Mouse (Mus musculus) thymus, postnatal 0 days (tissue): ENCODE measurements at regions not wholly inside any gene's neighbourhood (a gene's known extent, or its start where the extent isn't known, plus 50 kb on each side); places are given as distances from the start of the nearest gene placed in this dataset.

ENCODE experiments used
- DNase-seq: peaks from one replicate; pipeline ENCODE4 v3.0.0-alpha.2; 2015; ENCODE audit warnings: low spot score

DNA sequence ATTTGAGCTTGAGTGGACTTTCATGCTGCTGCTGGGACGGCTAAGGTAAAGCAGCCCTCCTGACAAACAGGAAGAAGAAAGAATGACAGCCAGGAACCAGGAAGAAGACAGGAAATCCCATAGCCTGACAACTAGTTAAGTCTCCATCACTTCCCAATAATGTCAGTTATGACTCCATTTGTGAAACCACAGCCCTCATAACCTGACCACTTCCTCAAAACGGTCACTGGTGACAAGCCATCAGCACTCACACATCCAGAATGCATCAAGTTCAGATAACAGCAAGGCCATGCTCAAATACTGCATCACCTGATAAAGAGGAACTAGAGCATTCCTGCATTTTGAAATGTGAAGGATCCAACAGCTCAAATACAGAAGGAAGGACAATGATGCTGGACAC lies 288.3 kb downstream of the Zfp706 start:
- DNase-seq = no peak

DNA sequence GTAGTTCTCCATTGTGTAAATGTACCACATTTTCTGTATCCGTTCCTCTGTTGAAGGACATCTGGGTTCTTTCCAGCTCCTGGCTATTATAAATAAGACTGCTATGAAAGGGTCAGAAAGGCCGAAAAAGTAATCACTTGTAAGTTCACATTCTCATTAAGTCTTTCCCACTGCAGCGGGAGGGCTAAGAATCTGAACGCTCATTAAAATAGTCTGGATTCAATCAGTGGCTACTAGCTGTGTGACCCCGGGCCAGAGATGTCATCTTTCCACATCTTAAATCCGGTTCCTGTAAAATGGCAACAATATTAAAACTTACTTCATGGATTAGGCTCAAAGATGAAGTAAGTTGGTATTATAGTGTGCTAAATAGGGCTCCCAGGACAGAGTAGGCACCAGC lies 289.7 kb downstream of the Zfp706 start:
- no peak for DNase-seq

DNA sequence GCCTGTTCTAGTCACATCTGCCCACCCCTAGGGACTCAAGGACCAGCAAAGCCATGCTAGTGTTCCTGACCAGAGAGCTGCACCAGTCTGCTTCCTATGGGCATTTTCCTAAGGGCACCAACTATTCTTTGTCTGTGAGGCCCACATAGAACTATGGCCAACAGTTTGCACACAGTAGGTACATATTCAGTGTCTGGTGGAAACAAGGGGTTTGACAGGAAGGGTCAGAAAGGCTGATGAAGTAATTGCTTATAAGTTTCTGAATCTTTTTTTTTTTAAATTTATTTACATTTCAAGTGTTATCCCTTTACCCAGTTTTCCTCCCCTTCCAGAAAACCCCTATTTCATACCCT lies 290.9 kb downstream of the Zfp706 start:
- DNase-seq = no peak

DNA sequence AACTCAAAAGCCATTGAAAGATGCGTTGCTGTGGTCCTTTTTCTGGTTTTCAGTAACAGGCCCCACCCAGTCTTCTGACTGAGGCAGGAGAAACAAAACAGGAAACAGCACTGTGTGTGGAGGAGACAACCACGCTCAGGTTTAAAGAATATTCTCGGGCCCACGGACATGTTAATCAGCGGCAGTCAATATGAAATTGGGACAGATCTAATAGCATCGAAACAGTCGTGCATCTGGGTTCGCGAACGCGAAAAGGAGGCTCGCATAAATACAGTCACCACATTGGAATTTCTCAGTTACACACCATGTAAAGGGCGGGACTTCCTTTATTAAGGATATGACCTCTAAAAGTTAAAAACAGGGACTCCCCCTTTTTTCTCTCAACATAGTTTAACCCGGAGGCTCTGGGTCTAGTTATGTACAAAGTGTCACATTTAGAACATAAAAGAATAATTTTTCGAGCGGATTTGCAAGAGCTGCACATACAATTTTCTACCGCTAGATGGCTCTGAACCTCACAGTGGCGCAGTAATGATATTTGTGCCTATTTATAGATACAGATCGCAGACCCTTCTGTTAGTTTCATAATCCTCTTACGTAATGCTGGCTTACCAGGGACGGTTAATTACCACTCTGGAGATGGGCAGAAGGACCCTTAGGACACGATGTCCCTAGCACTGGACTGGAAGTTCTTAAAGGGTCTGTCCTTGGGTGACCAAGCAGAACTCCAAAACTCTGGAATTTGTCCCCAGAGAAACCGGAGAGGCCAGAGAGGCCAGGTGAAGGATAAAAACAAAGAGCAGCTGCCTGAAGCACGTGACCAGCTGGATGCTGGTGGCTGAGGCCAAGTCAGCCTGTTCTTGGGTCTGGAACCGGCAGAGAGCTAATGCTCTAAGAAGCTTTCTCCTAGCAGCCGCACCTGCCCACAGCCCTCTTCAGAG lies 291.6 kb downstream of the Zfp706 start:
- DNase-seq = peak; percentile 84

DNA sequence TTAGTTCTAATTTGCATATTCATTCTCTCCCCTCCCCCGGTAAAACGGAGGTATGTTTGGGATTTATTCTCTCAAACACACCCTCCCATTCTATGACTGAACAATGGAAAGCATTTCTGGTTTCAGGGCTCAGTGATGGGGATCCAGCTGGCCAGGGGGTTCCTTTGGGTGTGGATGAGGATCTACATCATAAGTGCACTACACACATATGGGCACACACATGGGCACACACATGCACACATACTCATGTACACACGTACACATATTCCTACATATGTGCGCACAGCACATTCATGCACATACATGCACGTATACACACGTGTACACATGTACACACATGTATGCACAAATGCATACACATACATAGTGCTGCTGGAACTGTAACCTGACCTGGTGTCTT lies 292.4 kb downstream of the Zfp706 start:
- no peak for DNase-seq

DNA sequence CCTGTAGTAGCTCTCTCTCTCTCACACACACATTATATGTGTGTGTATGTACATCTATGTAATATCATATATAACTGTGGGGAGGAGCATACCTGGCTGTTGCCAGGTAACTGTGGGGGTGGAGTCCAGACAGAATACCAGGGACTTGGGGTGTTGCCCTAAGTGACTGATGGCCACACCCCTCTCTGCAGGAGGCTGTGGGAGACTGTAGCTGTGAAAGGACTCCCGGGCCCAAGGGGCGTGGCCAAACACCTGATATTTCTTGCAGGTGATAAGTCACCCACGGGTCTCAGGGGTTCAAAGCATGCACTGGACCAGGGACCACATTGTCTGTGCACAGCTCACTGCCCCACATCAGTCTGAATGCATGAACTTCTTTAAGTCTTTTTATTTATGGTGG lies 297.8 kb downstream of the Zfp706 start:
- no peak for DNase-seq

DNA sequence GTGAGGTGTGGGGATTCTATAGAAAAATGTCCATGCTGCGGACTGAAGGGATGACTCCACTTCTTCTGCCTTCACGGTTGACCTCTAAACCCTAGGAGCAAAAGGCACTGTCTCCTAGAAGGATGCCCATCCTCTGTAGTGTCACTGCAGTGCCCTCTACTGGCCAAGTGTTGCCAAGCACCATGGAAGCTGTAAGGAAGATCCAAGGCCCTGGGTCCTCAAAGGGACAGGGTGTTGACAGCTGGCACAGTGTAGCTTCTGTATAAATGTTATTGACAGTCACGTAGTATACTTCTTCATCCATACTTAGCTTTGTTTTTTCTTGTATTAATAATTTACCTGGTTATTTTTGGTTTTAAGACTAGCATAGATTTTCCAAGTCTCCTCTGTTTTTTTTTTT lies 299.1 kb downstream of the Zfp706 start:
- DNase-seq = peak; percentile 87

DNA sequence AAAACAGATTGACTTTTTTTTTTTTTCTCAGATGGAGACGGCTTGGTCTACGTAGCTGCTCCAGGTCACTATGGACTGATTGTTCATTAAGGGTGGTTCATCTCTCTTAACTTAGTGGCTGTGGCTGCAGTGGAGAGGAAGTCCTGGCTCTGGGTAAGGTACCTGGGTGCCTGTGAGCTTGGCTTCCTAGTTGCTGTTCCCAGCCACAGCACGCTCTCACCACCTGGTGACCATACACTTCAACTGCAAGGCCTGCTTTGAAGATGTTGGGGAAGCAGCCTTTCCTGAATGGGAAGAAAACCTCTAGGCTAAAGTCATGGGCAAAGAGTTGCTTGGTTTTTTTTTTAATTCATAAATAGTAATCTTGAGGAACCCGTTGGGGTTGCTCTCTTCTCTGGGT lies 301.6 kb downstream of the Zfp706 start:
- peak; percentile 77 for DNase-seq

DNA sequence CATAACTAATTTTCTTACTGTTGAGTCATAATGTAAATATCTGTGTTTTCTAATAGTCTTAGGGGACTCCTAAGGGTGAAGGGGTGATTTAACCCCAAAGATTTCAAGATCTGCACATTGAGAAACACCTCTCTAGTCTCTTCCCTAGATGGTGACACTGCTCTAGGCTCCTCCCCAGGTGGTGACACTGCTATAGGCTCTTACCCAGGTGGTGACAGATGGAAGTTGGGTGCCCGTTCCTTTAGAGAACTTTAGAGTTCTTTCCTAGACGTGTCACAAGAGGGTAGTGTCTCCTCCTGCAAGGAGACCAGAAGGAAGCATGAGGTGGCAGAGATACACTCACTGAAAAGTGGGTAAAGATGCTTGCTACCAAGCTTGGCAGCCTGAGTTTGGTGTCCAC lies 302.2 kb downstream of the Zfp706 start:
- DNase-seq = no peak

DNA sequence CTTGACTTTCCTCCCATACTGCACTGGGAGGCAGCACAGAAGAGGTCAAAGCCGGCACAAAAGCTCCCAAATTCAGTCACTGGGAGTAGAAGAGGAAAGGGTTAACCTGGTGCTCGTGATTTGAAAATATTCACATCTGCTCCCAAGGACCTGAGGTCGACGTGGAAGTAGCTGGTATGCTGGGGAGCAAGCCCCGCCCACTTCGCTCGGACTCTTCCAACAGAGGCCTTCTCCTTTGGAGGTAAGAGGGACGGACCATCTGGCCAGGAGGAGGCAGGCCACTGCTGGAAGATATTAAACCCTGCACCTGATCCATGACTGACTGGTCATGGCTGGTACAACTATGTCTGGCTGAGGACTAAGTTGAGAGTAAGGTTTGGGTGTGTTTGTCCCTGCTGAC lies 305.7 kb downstream of the Zfp706 start:
- DNase-seq = no peak

DNA sequence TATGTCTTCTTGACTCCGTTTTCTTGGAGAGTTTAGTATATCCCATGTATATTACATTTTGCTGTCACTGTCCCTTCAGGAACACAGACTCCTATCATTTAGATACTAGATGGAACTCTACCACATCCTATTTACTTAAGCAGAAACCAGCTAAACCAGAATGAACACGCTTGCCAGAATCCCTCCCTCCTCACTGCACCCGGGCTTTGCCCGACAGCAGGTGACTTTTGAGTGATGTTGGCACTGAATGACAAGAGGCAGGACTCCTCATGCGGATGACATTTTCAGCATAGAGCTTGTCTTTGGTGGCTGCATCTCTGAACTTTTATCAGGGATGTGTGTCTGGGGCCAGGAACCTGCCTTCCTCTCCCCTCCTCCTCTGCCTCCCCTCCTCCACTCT lies 307.4 kb downstream of the Zfp706 start:
- DNase-seq = no peak

DNA sequence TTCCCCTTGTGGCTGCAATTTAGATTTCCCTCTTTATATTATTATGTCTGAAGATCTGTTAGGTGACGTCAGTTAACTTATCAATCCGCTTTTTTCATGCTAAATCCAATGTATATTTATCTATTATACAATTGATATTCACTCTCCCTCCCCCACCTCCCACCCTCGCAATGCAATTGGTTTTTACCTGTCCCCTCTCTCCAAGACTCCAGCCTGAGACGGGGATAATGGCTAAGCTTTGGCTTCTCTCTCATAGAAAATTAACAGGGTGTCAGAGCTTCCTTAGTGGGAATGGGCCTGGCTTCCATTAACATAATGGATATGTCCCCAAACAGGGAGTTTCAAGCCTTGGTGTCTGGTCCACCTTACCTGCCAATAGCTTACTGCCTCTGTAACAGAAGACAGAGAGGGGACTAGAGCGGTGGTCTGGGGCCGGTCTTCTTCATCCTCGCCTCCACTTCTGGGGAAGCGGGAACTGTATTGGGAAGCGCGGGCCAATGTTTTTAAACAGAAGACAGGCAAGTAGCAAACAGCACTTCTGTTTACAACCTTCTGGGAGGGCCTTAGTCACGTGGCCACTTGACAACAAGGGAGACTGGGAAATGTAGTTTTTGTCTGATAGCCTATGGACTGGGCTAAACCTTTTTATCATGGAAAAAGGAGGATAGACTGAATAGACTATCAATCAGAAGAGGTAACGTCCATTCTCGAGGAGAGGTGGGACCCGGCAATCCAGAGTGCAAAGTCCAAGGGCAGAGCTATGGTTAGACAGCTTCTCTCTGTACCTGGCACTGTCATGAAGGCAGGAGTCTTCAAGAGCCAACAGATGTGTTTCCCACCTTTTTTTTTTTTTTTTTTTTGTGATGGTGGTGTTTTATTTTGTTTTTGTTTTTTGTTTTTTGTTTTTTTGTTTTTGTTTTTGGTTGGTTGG lies 312.1 kb downstream of the Zfp706 start:
- DNase-seq = no peak

DNA sequence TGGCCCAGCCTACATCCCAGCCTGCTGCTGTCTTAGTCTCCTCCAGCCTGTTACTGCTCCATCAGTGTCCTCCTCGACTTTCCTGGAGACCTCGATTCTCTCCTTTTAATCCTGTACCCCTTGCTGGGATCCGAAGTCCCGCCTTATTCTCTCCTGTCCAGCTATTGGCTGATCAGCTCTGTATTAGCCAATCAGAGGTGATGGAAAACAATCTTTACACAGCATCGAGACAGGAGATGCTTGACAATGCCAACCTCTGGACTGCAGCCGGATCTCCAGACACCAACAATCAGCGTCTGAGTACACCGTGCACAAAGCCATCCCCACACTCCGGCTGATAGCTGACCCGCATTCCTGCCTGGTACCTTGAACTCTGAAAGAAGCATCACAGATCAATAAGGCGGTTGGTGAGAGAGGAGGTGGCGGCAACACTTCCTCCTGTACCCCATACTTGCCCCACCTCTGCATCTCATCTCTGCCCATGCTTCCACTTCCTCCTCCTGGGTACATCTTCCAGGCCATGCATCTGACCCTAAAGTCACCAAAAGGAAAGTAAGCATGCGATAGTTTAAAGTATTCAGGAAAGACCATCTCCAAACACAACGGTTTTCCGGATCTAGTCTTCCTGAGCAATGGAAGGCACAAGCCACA lies 316.4 kb downstream of the Zfp706 start:
- DNase-seq = no peak

DNA sequence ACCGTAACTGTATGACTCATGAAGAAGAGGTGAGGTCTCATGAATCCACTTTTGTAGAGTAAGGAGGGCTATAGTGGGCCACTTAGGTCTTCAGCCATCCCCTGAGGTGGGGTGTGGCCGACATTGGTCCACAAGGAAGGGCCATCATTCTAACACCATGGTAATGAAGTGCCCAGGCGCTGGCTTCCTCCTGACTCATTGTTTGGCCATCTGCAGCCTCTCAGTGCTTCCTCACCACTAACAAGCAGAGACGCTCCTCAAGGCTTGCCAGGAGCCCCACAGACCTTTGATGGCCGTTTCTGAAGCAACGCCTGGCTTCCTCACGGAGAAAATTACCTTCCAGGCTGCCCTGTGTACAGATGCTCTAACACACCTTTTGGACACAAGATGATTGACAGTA lies 317.7 kb downstream of the Zfp706 start:
- DNase-seq = no peak

DNA sequence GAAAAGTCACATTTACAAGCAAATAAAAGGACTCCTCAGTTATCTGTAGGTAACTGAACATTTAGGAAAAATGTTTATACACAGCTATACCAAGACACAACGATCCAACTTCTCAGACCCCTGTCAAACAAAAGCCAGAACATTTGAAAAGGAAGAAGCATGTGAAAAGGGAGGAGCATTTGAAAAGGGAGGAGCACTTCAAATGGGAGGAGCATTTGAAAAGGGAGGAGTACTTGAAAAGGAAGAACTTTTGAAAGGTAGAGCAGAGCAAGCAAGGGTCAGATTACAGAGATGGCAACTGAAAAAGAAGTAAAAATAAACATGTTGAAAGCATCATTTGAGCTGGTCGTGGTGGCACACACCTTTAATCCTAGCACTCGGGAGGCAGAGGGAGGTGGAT lies 318.3 kb downstream of the Zfp706 start:
- no peak for DNase-seq

DNA sequence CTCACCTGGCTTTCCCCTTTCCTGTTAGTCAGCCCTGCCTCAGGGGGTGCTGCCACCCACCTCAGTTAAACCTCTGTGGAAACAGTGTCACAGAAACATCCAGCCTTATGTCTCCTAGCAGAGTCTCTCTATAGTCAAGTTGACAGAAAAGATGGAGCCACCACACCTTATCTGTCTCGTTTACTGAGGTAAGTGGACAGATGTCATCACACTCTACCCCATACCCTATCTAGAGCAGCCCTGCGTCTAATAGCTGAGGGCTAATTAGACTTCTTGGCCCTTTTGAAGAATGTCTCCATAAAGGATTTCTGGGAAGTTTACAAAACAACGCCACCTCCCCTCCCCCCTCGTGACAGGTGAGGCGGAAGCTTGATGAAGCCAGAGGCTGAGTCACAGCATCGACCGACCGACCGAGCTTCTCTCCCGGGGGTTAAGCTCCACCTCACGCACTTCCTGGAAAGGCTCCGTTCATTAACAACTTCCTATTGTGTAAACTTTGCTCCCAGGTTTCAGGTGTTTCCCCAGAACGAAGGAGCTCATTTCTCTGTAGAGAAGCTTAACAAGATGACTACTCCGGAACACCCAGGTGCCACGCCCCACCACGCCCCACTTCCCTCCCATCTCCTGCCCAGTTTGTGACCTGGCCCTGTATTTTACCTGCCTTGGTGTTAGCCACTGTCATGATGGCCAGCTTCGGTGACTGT lies 319.4 kb downstream of the Zfp706 start:
- DNase-seq = peak; percentile 28

DNA sequence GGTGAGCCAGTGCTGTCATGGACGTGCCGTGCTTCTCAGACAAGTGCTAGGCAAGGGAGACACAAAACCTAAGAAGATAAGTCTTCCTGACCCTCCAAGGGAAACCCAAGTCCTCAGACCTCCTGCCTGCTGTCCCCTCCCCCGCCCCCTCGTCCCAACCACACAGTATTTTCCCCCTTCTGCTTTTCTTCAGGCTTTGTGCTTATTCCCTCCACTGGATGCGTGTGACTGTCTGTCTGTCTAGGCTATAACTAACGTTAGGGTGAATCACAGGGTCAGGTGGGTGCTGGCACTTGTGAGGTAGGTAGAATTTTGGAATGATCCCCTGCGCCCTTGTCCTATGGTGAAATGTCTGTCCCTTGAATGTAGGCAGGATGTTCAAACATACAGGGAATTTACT lies 322.9 kb downstream of the Zfp706 start:
- no peak for DNase-seq

DNA sequence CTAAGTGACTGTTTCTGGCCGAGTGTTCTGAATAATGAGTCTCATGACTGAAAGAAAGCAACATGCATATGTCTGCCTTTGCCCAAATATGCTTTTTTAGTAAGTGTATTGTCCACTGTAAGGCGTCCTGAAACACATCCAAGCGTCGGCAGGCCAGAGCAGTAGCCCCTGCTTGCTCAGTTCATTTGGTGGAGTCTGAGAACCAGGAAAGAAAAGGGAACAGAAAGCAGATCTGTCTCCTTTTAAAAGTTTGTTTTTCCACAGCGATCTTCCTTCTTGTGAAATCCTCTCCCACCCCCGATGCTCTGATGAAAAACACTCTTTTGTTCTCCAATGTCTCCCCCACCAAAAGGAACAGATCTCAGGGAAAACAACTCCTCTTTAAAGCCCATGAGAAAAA lies 324.7 kb downstream of the Zfp706 start:
- DNase-seq = no peak

DNA sequence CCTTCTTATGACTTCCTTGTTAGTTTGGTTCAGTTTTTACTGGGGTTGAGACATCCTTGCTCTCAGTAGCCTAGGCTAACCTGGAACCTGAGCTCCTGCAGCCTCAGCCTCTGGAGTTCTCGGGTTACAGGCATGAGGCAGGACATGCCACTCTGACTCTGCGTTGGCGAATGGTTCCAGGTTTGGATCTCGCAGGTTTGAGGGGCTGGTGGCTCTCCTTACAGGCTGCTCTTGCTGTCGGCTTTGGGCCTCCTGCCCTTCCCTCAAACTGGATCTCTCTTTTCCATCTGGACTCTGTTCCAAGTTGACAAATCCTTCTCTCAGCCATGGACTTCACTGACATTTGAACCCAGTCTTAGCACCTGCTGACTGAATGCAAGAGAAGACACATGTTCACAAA lies 325.4 kb downstream of the Zfp706 start:
- no peak for DNase-seq

DNA sequence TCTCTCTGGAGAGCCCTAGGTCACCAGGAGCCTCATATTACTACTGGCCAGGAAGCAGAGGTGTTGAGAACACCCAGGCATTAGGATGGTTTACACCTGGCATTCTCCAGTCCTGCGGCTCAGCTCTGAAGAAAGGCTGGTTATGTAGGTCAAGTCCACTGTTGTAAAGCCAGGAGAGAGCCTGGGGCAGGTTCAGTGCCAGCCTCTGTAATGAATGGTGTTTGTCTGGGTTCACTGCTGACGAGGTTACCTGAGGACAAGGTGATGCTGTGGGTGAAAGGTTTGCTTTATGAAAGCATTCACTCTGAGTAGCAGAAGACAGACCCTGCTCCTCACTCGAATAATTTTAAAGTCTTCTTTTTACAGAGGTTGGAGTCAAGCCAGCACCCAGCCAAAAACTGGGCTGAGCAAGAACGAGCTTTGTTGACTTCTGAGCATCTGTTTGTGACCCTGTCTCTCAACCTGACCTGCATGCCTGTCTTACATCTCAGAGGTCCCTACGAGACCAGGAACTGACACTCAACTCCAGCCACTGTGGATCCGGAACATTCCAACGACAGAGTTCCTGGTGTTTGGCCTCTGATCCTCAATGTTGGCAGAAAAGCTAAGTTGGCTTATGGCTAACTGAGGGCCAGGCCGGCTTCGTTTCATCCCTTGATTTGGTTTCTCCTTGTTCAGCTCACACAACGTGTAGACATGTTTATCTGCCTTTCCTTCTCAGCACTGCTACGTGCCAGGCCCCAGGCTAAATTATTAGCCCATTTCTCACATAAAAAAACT lies 327.0 kb downstream of the Zfp706 start:
- DNase-seq = no peak

DNA sequence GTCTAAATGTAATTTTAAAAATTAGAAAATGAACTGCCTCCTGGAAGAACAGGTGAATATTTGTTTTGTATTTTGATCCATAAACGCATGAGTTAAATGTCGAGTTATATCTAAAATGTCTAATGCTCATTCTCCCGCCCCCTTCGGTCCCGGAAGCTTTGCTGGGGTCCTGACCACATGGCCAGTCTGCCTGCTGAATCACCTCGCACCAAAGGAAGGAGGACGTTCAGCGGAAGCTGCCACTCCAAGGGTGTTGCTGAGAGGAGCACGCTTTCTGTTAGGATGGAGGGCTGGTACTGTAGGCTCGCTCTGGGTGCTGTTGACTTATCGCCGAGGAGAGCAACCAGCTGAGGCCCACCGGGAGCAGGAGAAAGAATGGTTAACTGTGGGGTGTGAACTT lies 328.0 kb downstream of the Zfp706 start:
- no peak for DNase-seq
